Mouse (Mus musculus) bone marrow macrophage, adult 2 months (primary cell): Measurements from ENCODE around the gene Ahcyl2.

Experiments used
- CTCF ChIP-seq: IDR thresholded peaks from 2 replicates; pipeline ENCODE4 v1.5.1; 2012; ENCODE audit warnings: low read depth, mild to moderate bottlenecking, low read length, moderate library complexity
- POLR2A ChIP-seq: IDR thresholded peaks from 2 replicates; pipeline ENCODE4 v1.6.1; 2012; ENCODE audit warnings: mild to moderate bottlenecking, low read depth, low read length, borderline replicate concordance

DNA sequence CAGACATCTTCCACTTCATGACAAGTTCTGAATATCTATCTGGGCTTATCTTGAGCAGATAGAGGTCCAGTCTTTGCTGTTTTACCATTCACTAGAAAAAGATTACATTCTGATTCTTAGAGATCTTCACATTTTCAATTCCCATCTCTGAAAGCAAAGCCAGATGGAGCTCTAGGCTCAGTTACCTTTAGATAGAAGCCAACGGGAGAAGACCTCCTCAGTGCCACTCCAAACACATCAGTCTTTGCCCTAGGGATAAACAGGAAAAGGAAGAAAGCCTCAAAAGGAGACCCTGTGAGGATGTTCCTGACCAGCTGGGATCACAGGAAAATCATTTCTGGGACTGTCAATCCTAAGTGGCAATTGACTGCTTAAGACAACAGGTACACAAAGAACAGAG is 145.9 kb downstream of the Ahcyl2 start:
- TF ChIP-seq POLR2A (no peak), CTCF (no peak)
